Mouse (Mus musculus): ENCODE data around the gene Ogfod3. TPM values are rescaled to one million over a fixed set of nuclear protein-coding genes. Genes with fewer than 3 reads are reported as not detected.

Gene Ogfod3
- total and polyA plus RNA-seq, 3 experiments, result 12.3 to 12.7 TPM; not detected in 1

DNA sequence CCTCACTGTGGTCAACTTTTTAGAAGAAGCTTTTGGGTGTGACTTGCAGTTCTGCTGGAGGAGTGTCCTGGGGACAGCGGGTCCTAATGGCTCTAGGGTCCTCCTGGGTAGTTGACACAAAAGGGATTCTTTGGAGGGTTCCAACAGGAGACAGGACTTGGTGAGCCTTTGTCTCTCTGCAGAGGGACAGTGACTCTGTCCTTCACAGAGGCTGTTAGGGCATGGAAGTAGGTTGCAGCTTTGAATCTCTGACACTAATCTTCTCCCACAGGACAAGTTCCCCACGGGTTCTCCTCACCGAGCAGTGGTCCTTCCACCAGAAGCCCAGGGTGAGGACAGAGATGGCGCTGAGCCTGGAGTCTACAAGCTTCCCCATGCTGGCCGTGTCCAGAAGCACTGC lies 44.5 kb downstream of the Ogfod3 start, which contains the start of gene Uts2r:
Gene Uts2r, plus strand, starts transcription at position 301 of the 400 bp plus-strand sequence.
- no peak for TF ChIP-seq RAD21 (IDR thresholded peaks at IDR 0.05; ENCODE audit: low read depth, low read length)
- TF ChIP-seq MXI1 (IDR thresholded peaks at IDR 0.05; ENCODE audit: low read depth, low read length), result no peak
- no peak for TF ChIP-seq MAX (IDR thresholded peaks at IDR 0.05; ENCODE audit: low read length)
- TF ChIP-seq JUND (IDR thresholded peaks at IDR 0.05; ENCODE audit: low read depth, low read length), result no peak
- TF ChIP-seq UBTF (IDR thresholded peaks at IDR 0.05; ENCODE audit: borderline replicate concordance, insufficient read depth, low read depth, low read length), result no peak
- no peak for TF ChIP-seq TAL1 (IDR thresholded peaks at IDR 0.05; ENCODE audit: low read length)
- no peak for TF ChIP-seq MEF2A (IDR thresholded peaks at IDR 0.05; ENCODE audit: extremely low read depth, insufficient replicate concordance, low read depth, low read length, poor library complexity, severe bottlenecking)
- no peak for TF ChIP-seq KAT2A (conservative IDR thresholded peaks at IDR 0.05; ENCODE audit: low read depth, low read length)
- no peak for TF ChIP-seq POLR2A (IDR thresholded peaks at IDR 0.05; ENCODE audit: control insufficient read depth in 1 of 2, insufficient read depth in 1 of 2, low read depth in 1 of 2, low read length in 2 of 2, poor library complexity in 1 of 2)
- TF ChIP-seq ZMIZ1 (IDR thresholded peaks at IDR 0.05; ENCODE audit: low read depth, low read length), result no peak
- no peak for TF ChIP-seq BHLHE40 (IDR thresholded peaks at IDR 0.05; ENCODE audit: borderline replicate concordance, low read depth, low read length)
- TF ChIP-seq ZC3H11A (IDR thresholded peaks at IDR 0.05; ENCODE audit: low read depth, low read length), result no peak
- TF ChIP-seq ZNF384 (IDR thresholded peaks at IDR 0.05; ENCODE audit: low read depth, low read length), result no peak
- no peak for TF ChIP-seq ZKSCAN1 (IDR thresholded peaks at IDR 0.05; ENCODE audit: low read depth, low read length)
- no peak for TF ChIP-seq MAFK (IDR thresholded peaks at IDR 0.05; ENCODE audit: borderline replicate concordance, low read depth, low read length)
- TF ChIP-seq MYB (IDR thresholded peaks at IDR 0.05; ENCODE audit: low read depth, low read length), result no peak
- no peak for TF ChIP-seq USF2 (IDR thresholded peaks at IDR 0.05; ENCODE audit: borderline replicate concordance in 1 of 2, insufficient read depth in 1 of 2, low read depth in 1 of 2, low read length in 2 of 2)
- no peak for TF ChIP-seq MAZ (IDR thresholded peaks at IDR 0.05; ENCODE audit: low read depth, low read length)
- TF ChIP-seq ETS1 (IDR thresholded peaks at IDR 0.05; ENCODE audit: low read depth, low read length), result no peak
- TF ChIP-seq NELFE (IDR thresholded peaks at IDR 0.05; ENCODE audit: low read depth, low read length), result no peak
- Histone ChIP-seq H3K9me3 (replicated peaks; ENCODE audit: insufficient read depth, low read length) (no peaks in the 10 kb centered on the region), H3K4me1 (ENCODE audit: control insufficient read depth in 1 of 2, insufficient read depth in 2 of 2, low read length in 2 of 2) (no peaks in the 10 kb centered on the region), H3K27me3 (ENCODE audit: control insufficient read depth in 1 of 2, insufficient read depth in 2 of 2, low read length in 2 of 2) (peaks cover 1 to 5% of the 10 kb centered on the region in 2 experiments), H3K9ac (ENCODE audit: control insufficient read depth, low read depth, low read length, poor library complexity, severe bottlenecking) (no peak within 1 kb of the TSS), H3K36me3 (ENCODE audit: control insufficient read depth in 1 of 2, insufficient read depth in 2 of 2, low read length in 2 of 2) (no peaks in the 10 kb centered on the region), H3K27ac (ENCODE audit: control insufficient read depth, low read depth, low read length) (no peak within 1 kb of the TSS), H3K79me2 (ENCODE audit: control insufficient read depth, insufficient read depth, low read length, poor library complexity) (no peaks in the 10 kb centered on the region), H3K4me3 (ENCODE audit: control insufficient read depth in 1 of 2, insufficient read depth in 1 of 2, low read depth in 2 of 2, low read length in 2 of 2) (no peak within 1 kb of the TSS)
- DNase-seq (ENCODE audit: low read depth, low spot score), result no peak

DNA sequence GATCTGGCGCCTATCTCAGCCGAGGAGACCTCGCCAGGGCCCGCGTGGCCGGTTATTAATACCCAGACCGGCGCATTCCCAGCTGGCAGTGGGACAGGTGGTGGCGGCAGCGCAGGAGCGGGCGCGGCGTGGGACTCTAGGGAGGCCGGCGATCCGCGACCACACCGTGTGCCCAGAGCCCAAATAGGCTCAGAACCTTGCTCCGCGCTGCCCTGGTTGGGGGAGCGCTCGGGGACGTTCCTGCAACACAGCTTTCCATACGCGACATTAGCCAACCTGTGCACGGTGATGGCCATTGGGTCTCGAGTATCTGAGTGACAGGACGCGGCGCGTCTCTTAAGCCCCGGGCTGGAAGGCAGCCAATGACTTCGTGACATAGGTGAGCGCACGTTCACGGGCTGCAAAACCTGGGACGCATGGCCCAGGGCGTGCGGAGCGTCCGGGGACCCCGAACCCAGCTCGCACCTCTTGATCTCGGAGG lies 48.1 kb downstream of the Ogfod3 start:
- no peak overlapping the region for H3K9ac ChIP-seq (ENCODE audit: control insufficient read depth, low read depth, low read length, poor library complexity, severe bottlenecking)
- no peaks in the 10 kb centered on the region for H3K4me1 ChIP-seq (ENCODE audit: control insufficient read depth in 1 of 2, insufficient read depth in 2 of 2, low read length in 2 of 2)
- no peaks in the 10 kb centered on the region; a peak in 1 of 4 replicates for H3K27me3 ChIP-seq (ENCODE audit: control insufficient read depth in 1 of 2, insufficient read depth in 2 of 2, low read length in 2 of 2)
- H3K79me2 ChIP-seq (ENCODE audit: control insufficient read depth, insufficient read depth, low read length, poor library complexity), result no peaks in the 10 kb centered on the region
- H3K27ac ChIP-seq (ENCODE audit: control insufficient read depth, low read depth, low read length), result no peak overlapping the region
- no peak for TF ChIP-seq GABPA (IDR thresholded peaks at IDR 0.05; ENCODE audit: low read depth, low read length)
- TF ChIP-seq TAL1 (IDR thresholded peaks at IDR 0.05; ENCODE audit: low read length), result no peak
- no peak for TF ChIP-seq JUND (IDR thresholded peaks at IDR 0.05; ENCODE audit: low read depth, low read length)
- TF ChIP-seq HCFC1 (IDR thresholded peaks at IDR 0.05; ENCODE audit: low read depth, low read length), result no peak
- no peak for TF ChIP-seq MAFK (IDR thresholded peaks at IDR 0.05; ENCODE audit: borderline replicate concordance, low read depth, low read length)
- no peak for TF ChIP-seq KAT2A (conservative IDR thresholded peaks at IDR 0.05; ENCODE audit: low read depth, low read length)
- TF ChIP-seq ETS1 (IDR thresholded peaks at IDR 0.05; ENCODE audit: low read depth, low read length), result no peak
- TF ChIP-seq ZKSCAN1 (IDR thresholded peaks at IDR 0.05; ENCODE audit: low read depth, low read length), result no peak
- H3K4me3 ChIP-seq (ENCODE audit: control insufficient read depth in 1 of 2, insufficient read depth in 1 of 2, low read depth in 2 of 2, low read length in 2 of 2), result no peak overlapping the region
- H3K36me3 ChIP-seq (ENCODE audit: control insufficient read depth in 1 of 2, insufficient read depth in 2 of 2, low read length in 2 of 2), result no peaks in the 10 kb centered on the region
- H3K9me3 ChIP-seq (replicated peaks; ENCODE audit: insufficient read depth, low read length), result no peaks in the 10 kb centered on the region
- DNase-seq (ENCODE audit: low read depth, low spot score), result no peak
